Mouse (Mus musculus) testis, adult 2 months (tissue): Measurements from ENCODE around the gene Tbc1d16.

Source experiments
- CTCF ChIP-seq: fragments of 200-500 bp; IDR thresholded peaks from 2 replicates; pipeline ENCODE4 v1.5.1; 2012; ENCODE audit warnings: low read depth, mild to moderate bottlenecking, inconsistent platforms, low read length, moderate library complexity; ENCODE audit not compliant: control insufficient read depth, insufficient read depth, insufficient replicate concordance
- POLR2A ChIP-seq: fragments of 200-500 bp; IDR thresholded peaks from 2 replicates; pipeline ENCODE4 v1.6.1; 2012; ENCODE audit warnings: low read depth, mild to moderate bottlenecking, inconsistent platforms, low read length, moderate library complexity; ENCODE audit not compliant: control insufficient read depth

DNA sequence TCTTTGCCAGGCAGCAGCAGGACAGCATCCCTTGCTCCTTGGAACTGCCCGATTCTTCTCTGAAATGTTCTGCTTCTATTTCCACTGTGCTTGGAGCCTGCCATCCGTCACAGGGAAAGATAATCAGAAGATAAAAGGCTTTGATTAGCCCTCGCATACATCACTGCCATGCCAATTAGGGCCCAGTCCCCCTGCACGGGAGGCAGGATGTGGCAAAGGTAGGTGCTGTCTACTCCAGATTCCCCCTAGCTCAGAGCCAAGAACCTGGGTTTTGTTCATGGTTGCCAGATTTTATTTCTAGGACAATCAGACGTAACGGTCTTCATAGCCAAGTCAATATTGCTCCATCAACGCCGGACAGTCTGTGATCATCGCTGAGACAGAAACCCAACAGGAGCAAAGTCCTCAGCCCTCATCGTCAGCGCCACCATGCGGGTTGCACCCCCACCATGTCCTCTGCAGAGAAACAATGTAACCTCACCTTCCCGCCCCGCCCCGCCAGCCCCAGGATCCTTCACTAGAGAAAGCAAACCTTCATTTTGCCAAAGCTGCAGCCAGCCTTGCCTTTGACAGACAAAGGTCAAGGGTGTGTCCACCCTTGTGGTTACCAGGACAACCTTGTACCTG is 44.5 kb downstream of the Tbc1d16 start:
- TF ChIP-seq POLR2A (no peak), CTCF (no peak)
